ENCODE assay signal across 8 mouse cellular contexts in genomic region chr8:64691591-64692401, GRCm38 (mm10). TPM values are rescaled to one million over a fixed set of nuclear protein-coding genes. Genes with fewer than 3 reads are reported as not detected.
DNase-seq lines count a peak whose midpoint lies in the region; ATAC-seq and TF ChIP-seq lines count a peak whose summit lies in the region.

No protein-coding gene starts in this region.

- DNase-seq in liver, embryonic 11.5 days (ENCODE audit: low spot score), result no peak
- DNase-seq in liver, result no peak
- DNase-seq in embryo, embryonic 9.5 days (ENCODE audit: extremely low spot score), result peak; percentile 33
- DNase-seq in spleen, postnatal 10 days (ENCODE audit: low spot score in 2 of 2), result no peak
- no peak for DNase-seq in urinary bladder, adult 18-20 months (ENCODE audit: low spot score in 2 of 2)
- no peak for DNase-seq in adrenal gland, postnatal 36 days

- peaks cover 22% of the 10 kb centered on the region for H3K27me3 ChIP-seq in liver, embryonic 11.5 days (replicated peaks; ENCODE audit: control insufficient read depth, insufficient read depth, low read length)
- 0 out of 2 replicates have a peak, but pooled peaks cover 3% of the 10 kb centered on the region for H3K27me3 ChIP-seq in hindbrain, embryonic 12.5 days
- H3K27me3 ChIP-seq in myocyte (ENCODE audit: control insufficient read depth, insufficient read depth, insufficient read length), result no peaks in the 10 kb centered on the region

- H3K27ac ChIP-seq in liver, embryonic 11.5 days (ENCODE audit: low read depth, low read length), result no peak overlapping the region
- H3K27ac ChIP-seq in hindbrain, embryonic 12.5 days, result peak overlapping the region; percentile 97

- H3K36me3 ChIP-seq in liver, embryonic 11.5 days (ENCODE audit: control insufficient read depth, insufficient read depth, low read length), result no peaks in the 10 kb centered on the region
- no peaks in the 10 kb centered on the region for H3K36me3 ChIP-seq in hindbrain, embryonic 12.5 days
- H3K36me3 ChIP-seq in myocyte (ENCODE audit: control insufficient read depth, insufficient read depth), result no peaks in the 10 kb centered on the region

- TF ChIP-seq POLR2A in myocyte (IDR thresholded peaks at IDR 0.05; ENCODE audit: insufficient read length, low read depth), result no peak

- peak overlapping the region; percentile 2 for H3ac ChIP-seq in myocyte (ENCODE audit: control insufficient read depth, insufficient read length)

- H3K4me3 ChIP-seq in liver, embryonic 11.5 days (ENCODE audit: low read depth, low read length), result peak overlapping the region; percentile 48
- peak overlapping the region; percentile 63 for H3K4me3 ChIP-seq in hindbrain, embryonic 12.5 days
- peak overlapping the region; percentile 39 for H3K4me3 ChIP-seq in myocyte

- no peak for ATAC-seq in liver, embryonic 11.5 days (replicated peaks; ENCODE audit: low FRiP score)
- 0 out of 2 replicates have a peak, but pooled peaks have one; percentile 2 for ATAC-seq in hindbrain, embryonic 12.5 days (ENCODE audit: low FRiP score)

- H3K4me1 ChIP-seq in liver, embryonic 11.5 days (replicated peaks; ENCODE audit: control insufficient read depth, insufficient read depth, low read length), result no peaks in the 10 kb centered on the region
- peaks cover 16% of the 10 kb centered on the region for H3K4me1 ChIP-seq in hindbrain, embryonic 12.5 days

- no peak overlapping the region for H3K9ac ChIP-seq in liver, embryonic 11.5 days (ENCODE audit: low read depth, low read length)
- peak overlapping the region; percentile 85 for H3K9ac ChIP-seq in hindbrain, embryonic 12.5 days

- H3K4me2 ChIP-seq in liver, embryonic 11.5 days, result peak overlapping the region; percentile 72
- H3K4me2 ChIP-seq in hindbrain, embryonic 12.5 days (replicated peaks), result peak overlapping the region; percentile 53
- peak overlapping the region; percentile 94 for H3K4me2 ChIP-seq in myocyte (ENCODE audit: low read depth)

- 21% methylated on average over 16 of the region's 16 CpGs for WGBS in liver, embryonic 11.5 days
- WGBS in hindbrain, embryonic 12.5 days, result 6% methylated on average over 16 of the region's 16 CpGs

- peaks cover 6% of the 10 kb centered on the region for H3K79me2 ChIP-seq in myocyte (ENCODE audit: control insufficient read depth, insufficient read depth)

- H3K9me3 ChIP-seq in liver, embryonic 11.5 days (ENCODE audit: control insufficient read depth, low read length), result no peaks in the 10 kb centered on the region
- no peaks in the 10 kb centered on the region for H3K9me3 ChIP-seq in hindbrain, embryonic 12.5 days (replicated peaks)

TF ChIP-seq in myocyte, 11 proteins besides CTCF, POLR2A, EP300 and RAD21:
- TF ChIP-seq MYOG (IDR thresholded peaks at IDR 0.05; ENCODE audit: control insufficient read depth in 1 of 3, insufficient read depth in 1 of 3, insufficient read length in 2 of 3, low read depth in 2 of 3) (no peak), TCF12 (IDR thresholded peaks at IDR 0.05; ENCODE audit: insufficient read depth, poor library complexity, severe bottlenecking) (no peak), MYOD1 (IDR thresholded peaks at IDR 0.05; ENCODE audit: control insufficient read depth in 1 of 3, insufficient read length in 2 of 3, low read depth in 2 of 3) (no peak), CEBPB (IDR thresholded peaks at IDR 0.05; ENCODE audit: insufficient read depth, poor library complexity, severe bottlenecking) (no peak)
TF ChIP-seq in myocyte: peak in this region for 0.

RNA-seq across cellular contexts. Expression of gene Cpe, which starts 1.1 kb away (rescaled TPM):
- 13.7 and 16.8 TPM in 2 replicates for polyA plus RNA-seq in liver, embryonic 11.5 days (2014; fragmentation: Nextera tagmentation; extraction: Ambion mirVana)
- 387 and 416 TPM in 2 replicates for polyA plus RNA-seq in hindbrain, embryonic 12.5 days (2016; fragmentation: Nextera tagmentation; extraction: Ambion mirVana)
- polyA plus RNA-seq in myocyte (2012; fragmentation: generic; extraction: Trizol), result 44.3 TPM
- 100 to 1,000 TPM; 731 to 943 TPM for total RNA-seq in adrenal gland, postnatal 36 days (2021)

RNA-seq across cellular contexts. Expression of gene Msmo1, which starts 41.8 kb away (rescaled TPM):
- polyA plus RNA-seq in liver, embryonic 11.5 days (2014; fragmentation: Nextera tagmentation; extraction: Ambion mirVana), result 132 and 159 TPM in 2 replicates
- polyA plus RNA-seq in hindbrain, embryonic 12.5 days (2016; fragmentation: Nextera tagmentation; extraction: Ambion mirVana), result 149 and 155 TPM in 2 replicates
- 65.0 TPM for polyA plus RNA-seq in myocyte (2012; fragmentation: generic; extraction: Trizol)
- total RNA-seq in adrenal gland, postnatal 36 days (2021), result 100 to 1,000 TPM; 255 to 286 TPM
